Mouse (Mus musculus): ENCODE data around the gene Slc43a2. TPM values are rescaled to one million over a fixed set of nuclear protein-coding genes. Genes with fewer than 3 reads are reported as not detected.

Gene Slc43a2
- total RNA-seq, 2 experiments from 2014 or later: 40.5 to 44.7 TPM

DNA sequence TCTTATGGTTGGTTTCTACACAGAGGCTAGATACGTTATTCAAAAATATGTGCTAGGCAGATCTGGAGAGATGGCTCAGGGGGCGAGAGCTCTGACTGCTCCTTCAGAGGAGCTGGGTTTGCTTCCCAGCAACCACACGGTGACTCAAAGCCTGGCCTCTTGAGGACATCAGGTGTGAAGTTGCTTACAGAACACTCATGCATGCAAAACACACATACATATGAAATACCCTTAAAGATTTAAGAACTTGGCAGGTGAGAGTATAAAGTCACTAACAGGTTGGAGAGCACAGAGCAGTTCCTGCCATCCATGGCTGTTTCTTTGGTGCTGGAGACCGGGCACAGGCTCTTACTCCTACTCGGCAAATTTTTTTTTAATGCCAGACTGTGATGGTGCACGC, 4.6 kb upstream of the Slc43a2 start:
- no peak for DNase-seq (ENCODE audit: low spot score in 2 of 2)

- DNase-seq (ENCODE audit: low spot score in 2 of 2): no peak
These were observed 1.7 kb upstream of the Slc43a2 start for GRCm38 (mm10) chr11:75529771-75530170.

DNA sequence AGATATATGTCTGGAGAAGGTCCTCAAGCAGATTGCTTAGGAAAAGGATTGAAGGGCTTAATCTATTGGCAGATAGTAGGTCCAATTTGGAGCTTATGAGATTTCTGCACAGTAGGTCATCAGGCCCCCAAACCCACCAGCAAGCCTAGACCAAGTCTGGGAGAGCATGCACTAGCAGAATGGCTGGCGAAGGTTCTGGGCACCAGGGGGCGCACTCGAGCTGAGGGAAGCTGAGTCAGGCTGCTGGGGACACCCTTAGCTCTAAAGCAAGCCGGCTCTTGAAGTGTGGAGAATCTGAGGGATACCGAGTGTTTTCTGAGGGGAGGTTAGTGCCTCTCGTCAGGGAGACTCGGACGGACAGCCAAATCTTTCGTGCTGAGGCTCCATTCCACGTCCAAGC, 1.2 kb upstream of the Slc43a2 start:
- DNase-seq (ENCODE audit: low spot score in 2 of 2): peak; percentile 97

DNA sequence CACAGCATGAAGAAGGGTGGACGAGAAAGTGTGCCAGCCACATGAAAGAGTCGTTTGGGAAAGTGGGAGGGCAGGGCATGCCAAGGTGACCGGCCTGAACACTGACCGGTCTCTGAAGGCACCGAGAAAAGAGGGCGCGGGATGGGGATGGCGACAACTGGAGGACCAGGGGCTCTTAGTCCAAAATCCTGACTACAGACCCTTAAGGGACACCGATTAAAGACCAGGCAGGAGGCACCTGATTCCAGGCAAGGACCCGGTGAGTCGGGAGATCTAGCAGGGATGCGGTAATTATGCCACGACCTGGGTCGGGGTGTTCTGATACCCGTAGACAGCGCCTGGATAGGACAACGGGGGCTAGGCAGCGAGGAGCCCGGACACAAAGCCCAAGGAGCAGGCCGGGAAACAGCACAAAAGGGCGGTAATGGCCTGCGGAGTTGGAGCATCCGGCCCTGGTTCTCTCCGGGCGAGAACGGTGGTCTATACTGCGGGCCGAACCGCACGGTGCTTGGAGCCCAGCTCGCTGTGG, 585 bp upstream of the Slc43a2 start:
- no peak for DNase-seq (ENCODE audit: low spot score in 2 of 2)

GRCm38 (mm10) chr11:75532340-75533277, 1.1 kb downstream of the Slc43a2 start:
- DNase-seq (ENCODE audit: low spot score in 2 of 2): no peak

DNA sequence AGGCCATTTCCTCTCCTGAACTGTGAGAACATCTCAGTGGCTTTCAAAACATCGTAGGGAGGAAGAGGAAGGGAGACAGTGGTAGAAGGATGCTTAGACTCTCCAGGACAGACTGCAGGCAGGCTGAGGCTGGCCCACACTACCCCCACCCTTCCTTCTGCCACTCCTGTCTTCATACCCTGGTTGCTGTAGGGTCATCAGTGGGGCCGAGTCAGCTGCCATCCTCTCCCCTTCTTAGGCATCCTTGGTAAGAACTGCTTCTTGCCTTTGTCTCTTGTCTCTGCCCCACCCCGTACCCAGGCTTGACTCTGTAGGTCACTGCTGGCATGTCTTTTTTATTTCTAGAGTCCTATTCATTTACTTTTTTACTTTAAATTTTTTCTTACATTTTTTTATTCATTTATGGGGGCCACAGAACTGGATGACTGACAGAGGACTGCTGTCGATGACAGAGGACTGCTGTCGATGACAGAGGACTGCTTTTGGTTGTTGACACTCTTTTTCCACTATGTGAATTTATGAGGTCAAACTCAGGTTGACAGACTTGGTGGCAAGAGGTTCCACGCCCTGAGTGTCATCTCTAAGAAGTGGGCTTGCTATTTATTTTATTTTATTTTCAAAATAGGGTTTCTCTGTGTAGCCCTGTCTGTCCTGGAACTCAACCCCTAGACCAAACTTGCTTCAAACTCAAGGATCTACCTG, 2.0 kb downstream of the Slc43a2 start:
- DNase-seq (ENCODE audit: low spot score in 2 of 2): no peak

DNA sequence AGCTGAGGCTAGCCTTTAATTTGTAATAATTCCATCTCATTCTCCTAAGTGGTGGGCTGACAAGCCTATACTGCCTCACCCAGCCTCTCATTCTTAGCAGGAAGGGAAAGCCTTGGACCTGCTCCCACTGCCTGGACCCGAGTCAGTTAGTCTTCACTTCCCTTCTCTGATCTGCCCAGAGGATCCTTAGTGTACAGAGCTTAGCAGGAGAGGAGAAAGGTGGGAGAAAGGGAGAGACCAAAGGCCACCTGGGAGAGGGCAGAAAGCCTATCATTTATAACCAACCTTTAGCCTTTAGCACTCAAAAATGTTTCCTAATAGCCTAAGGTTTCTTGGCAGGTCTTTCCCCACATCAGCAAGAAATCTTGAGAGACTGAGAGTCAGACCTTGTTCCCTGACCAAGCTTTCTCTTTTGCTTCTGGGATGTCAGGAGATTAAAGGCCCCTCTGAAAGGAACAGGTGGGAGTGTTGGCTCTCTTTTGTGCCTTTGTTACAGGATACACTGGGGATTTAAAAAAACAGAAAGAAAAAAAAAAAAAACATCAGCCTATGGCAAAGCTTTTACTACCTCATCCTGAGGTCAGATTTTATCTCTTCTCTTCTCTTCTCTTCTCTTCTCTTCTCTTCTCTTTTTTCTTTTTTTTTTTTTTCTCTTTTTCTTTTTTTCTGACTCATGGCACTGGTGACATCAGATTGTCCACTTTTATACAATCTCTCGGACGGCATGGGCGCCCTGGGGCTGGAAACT, 3.0 kb downstream of the Slc43a2 start:
- no peak for DNase-seq (ENCODE audit: low spot score in 2 of 2)

GRCm38 (mm10) chr11:75535106-75535795, 3.8 kb downstream of the Slc43a2 start:
- no peak for DNase-seq (ENCODE audit: low spot score in 2 of 2)

- DNase-seq (ENCODE audit: low spot score in 2 of 2): no peak
These were observed 4.9 kb downstream of the Slc43a2 start for GRCm38 (mm10) chr11:75536255-75537024.

DNA sequence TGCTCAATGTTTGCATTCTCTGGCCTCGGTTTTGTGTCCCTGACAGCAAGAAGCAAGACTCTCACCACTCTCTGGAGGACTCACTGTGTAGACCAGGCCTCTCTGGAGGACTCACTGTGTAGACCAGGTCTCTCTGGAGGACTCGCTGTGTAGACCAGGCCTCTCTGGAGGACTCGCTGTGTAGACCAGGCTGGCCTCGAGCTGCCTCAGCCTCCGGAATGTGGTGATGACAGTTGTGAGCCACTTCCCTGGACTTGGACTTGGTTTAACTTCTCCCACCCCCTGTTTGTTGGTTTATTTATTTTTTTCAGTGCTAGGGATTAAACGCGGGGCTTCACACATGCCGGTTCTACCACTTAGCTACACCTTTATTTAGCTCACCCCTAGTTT, 5.5 kb downstream of the Slc43a2 start:
- no peak for DNase-seq (ENCODE audit: low spot score in 2 of 2)

DNA sequence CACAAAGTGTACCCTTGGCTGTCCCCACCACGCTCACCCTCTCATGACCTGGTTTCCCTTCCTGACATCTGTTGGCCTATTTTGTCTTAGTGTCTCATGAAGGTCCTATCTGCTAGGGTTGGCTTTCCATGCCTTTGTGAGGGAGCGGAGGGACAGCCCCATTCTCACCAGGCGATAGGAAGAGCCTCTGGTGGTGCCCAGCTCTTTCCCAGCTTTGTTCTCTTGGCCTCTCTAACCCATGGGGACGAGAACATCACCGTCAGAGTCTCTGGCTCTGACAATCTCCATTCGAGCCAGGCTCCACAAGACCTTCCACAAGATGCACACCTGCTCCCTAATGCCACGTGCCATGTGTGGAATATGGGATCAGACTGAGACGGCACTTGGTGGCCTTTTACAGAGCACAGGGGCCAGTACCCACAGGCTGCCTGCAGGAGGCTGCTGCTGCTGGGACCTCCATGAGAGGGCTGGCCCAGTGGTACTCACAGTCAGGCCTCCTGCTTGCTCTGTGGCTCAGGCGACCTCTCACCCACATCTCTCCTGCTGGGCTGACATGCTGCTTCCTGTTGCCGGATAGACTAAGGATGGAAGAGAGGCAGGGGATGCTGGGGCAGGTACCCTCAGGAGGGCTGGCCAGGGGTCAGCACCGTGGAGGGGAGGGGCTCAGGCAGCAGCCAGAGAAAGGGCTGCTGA, 6.1 kb downstream of the Slc43a2 start:
- no peak for DNase-seq (ENCODE audit: low spot score in 2 of 2)

- DNase-seq (ENCODE audit: low spot score in 2 of 2): no peak
These were observed 6.9 kb downstream of the Slc43a2 start for GRCm38 (mm10) chr11:75538184-75538969.

DNA sequence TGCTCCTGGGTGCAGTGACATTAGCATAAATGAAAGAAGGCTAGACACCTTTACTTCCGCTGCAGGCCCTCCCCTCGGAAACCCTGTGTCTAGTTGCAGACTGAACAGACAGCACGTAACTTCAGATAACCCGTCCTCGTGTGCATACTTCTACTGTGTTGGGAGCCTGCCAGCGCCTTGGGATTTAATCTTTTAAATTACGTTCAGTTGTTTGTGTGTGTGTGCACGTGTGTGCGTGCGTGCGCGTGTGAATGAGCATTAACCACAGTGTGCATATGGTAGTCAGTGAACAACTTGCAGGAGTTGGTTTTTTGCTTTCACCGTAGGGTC, 7.4 kb downstream of the Slc43a2 start:
- no peak for DNase-seq (ENCODE audit: low spot score in 2 of 2)

GRCm38 (mm10) chr11:75540209-75540608, 8.7 kb downstream of the Slc43a2 start:
- DNase-seq (ENCODE audit: low spot score in 2 of 2): no peak

GRCm38 (mm10) chr11:75540710-75541581, 9.5 kb downstream of the Slc43a2 start:
- DNase-seq (ENCODE audit: low spot score in 2 of 2): peak; percentile 59 to 80

DNA sequence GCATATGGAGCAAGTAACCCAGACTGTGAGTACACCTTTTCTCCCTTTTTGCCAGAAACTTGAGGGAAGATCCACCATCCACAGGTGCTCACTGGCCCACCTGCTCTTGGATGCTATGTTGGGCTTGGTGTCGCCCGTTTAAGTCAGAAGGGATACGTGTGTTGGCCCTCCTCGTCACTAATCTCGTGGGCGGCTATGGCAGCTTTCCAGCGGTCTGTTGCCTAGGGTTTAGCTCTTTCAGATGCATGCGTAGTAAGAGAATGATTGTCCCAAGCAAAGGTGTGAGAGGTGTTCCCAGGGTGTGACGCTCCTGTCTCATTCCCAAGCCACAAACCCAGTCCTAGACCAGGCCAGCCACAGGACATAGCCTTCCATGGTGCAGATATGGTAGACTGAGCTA, 13.2 kb downstream of the Slc43a2 start:
- no peak for DNase-seq (ENCODE audit: low spot score in 2 of 2)

DNA sequence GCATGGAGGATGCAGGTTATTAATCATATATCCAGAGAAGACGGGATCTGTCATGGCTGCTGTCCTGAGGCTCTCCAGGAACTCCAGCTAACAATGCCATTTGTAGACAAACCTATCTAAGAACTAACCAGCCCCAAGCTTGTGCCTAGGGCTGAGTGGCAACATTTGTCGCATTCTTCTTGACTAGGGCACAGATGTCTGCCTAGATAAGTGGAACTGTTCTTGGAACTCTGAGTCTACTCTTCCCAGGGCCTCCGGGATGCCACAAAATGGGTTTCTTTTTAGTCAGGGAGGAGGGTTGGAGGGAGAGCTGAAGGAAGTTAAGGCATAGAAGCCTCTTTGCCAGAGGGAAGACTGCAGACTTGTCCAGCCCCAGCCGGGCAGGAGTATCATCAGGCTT, 14.6 kb downstream of the Slc43a2 start:
- DNase-seq (ENCODE audit: low spot score in 2 of 2): no peak

GRCm38 (mm10) chr11:75549658-75550111, 18.2 kb downstream of the Slc43a2 start:
- DNase-seq (ENCODE audit: low spot score in 2 of 2): no peak

Data from layer of hippocampus, postnatal 14 days (tissue).